Mouse (Mus musculus): Measurements from ENCODE around the gene Cenpm. TPM values are rescaled to one million over a fixed set of nuclear protein-coding genes. Genes with fewer than 3 reads are reported as not detected.

The Cenpm gene
- polyA plus RNA-seq, 1 experiment from 2014 or later, result 51.6 TPM

GRCm38 (mm10) chr15:82274927-82275901 is 30.7 kb upstream of the Cenpm start:
- Histone ChIP-seq H3K4me1 (ENCODE audit: control insufficient read depth, insufficient read depth, low read length) (peaks cover 11% of the 10 kb centered on the region; the same call in 1 of the 2 replicates), H3K36me3 (ENCODE audit: control insufficient read depth, insufficient read depth, low read length) (no peaks in the 10 kb centered on the region), H3K27ac (ENCODE audit: low read length) (no peak overlapping the region), H3K9ac (ENCODE audit: low read length) (peak overlapping the region; percentile 70), H3K4me3 (replicated peaks; ENCODE audit: low read length) (peak overlapping the region; percentile 57), H3K9me3 (replicated peaks; ENCODE audit: control insufficient read depth, low read length) (no peaks in the 10 kb centered on the region), H3K4me2 (ENCODE audit: low read depth, low read length) (peak overlapping the region; percentile 96), H3K27me3 (ENCODE audit: control insufficient read depth, insufficient read depth, low read length) (peaks cover 26% of the 10 kb centered on the region)
- WGBS, result under 1% methylated on average over 57 of the region's 86 CpGs
- ATAC-seq (ENCODE audit: insufficient read depth, low FRiP score), result peak; percentile 51; the same call in 1 of the 2 replicates

- peak within 1 kb of the TSS; percentile 96 for H3K4me2 ChIP-seq (ENCODE audit: low read depth, low read length)
- ATAC-seq (ENCODE audit: insufficient read depth, low FRiP score), result no peak
- no peaks in the 10 kb centered on the region for H3K9me3 ChIP-seq (replicated peaks; ENCODE audit: control insufficient read depth, low read length)
- H3K9ac ChIP-seq (ENCODE audit: low read length), result peak within 1 kb of the TSS; percentile 70
- 24% methylated on average over 6 of the region's 6 CpGs for WGBS
- peaks cover 11% of the 10 kb centered on the region; the same call in 1 of the 2 replicates for H3K4me1 ChIP-seq (ENCODE audit: control insufficient read depth, insufficient read depth, low read length)
- H3K36me3 ChIP-seq (ENCODE audit: control insufficient read depth, insufficient read depth, low read length), result no peaks in the 10 kb centered on the region
- H3K4me3 ChIP-seq (replicated peaks; ENCODE audit: low read length), result peak within 1 kb of the TSS; percentile 57
- no peak within 1 kb of the TSS for H3K27ac ChIP-seq (ENCODE audit: low read length)
- H3K27me3 ChIP-seq (ENCODE audit: control insufficient read depth, insufficient read depth, low read length), result peaks cover 26% of the 10 kb centered on the region
Observed at GRCm38 (mm10) chr15:82274593-82274926, 30.0 kb upstream of the Cenpm start, which contains the start of gene Sept3. Sept3 (plus strand) TSS chr15:82274893.

GRCm38 (mm10) chr15:82272295-82272694 is 27.7 kb upstream of the Cenpm start:
- Histone ChIP-seq H3K4me1 (ENCODE audit: control insufficient read depth, insufficient read depth, low read length) (peaks cover 11% of the 10 kb centered on the region; the same call in 1 of the 2 replicates), H3K9me3 (replicated peaks; ENCODE audit: control insufficient read depth, low read length) (no peaks in the 10 kb centered on the region), H3K36me3 (ENCODE audit: control insufficient read depth, insufficient read depth, low read length) (no peaks in the 10 kb centered on the region), H3K4me2 (ENCODE audit: low read depth, low read length) (no peak overlapping the region), H3K27ac (ENCODE audit: low read length) (no peak overlapping the region), H3K9ac (ENCODE audit: low read length) (no peak overlapping the region), H3K27me3 (ENCODE audit: control insufficient read depth, insufficient read depth, low read length) (peaks cover 26% of the 10 kb centered on the region), H3K4me3 (replicated peaks; ENCODE audit: low read length) (no peak overlapping the region)
- ATAC-seq (ENCODE audit: insufficient read depth, low FRiP score), result no peak
- 84% methylated on average over 6 of the region's 6 CpGs for WGBS

GRCm38 (mm10) chr15:82271201-82271600 is 26.7 kb upstream of the Cenpm start:
- H3K36me3 ChIP-seq (ENCODE audit: control insufficient read depth, insufficient read depth, low read length), result no peaks in the 10 kb centered on the region
- no peak overlapping the region for H3K9ac ChIP-seq (ENCODE audit: low read length)
- H3K4me2 ChIP-seq (ENCODE audit: low read depth, low read length), result no peak overlapping the region
- peaks cover 21% of the 10 kb centered on the region for H3K27me3 ChIP-seq (ENCODE audit: control insufficient read depth, insufficient read depth, low read length)
- peaks cover 11% of the 10 kb centered on the region; the same call in 1 of the 2 replicates for H3K4me1 ChIP-seq (ENCODE audit: control insufficient read depth, insufficient read depth, low read length)
- 2% methylated on average over 5 of the region's 5 CpGs for WGBS
- ATAC-seq (ENCODE audit: insufficient read depth, low FRiP score), result peak; percentile 27; the same call in 1 of the 2 replicates
- H3K9me3 ChIP-seq (replicated peaks; ENCODE audit: control insufficient read depth, low read length), result no peaks in the 10 kb centered on the region
- H3K4me3 ChIP-seq (replicated peaks; ENCODE audit: low read length), result no peak overlapping the region
- no peak overlapping the region for H3K27ac ChIP-seq (ENCODE audit: low read length)

GRCm38 (mm10) chr15:82268783-82269182 is 24.2 kb upstream of the Cenpm start:
- H3K9ac ChIP-seq (ENCODE audit: low read length), result no peak overlapping the region
- no peaks in the 10 kb centered on the region for H3K36me3 ChIP-seq (ENCODE audit: control insufficient read depth, insufficient read depth, low read length)
- H3K4me2 ChIP-seq (ENCODE audit: low read depth, low read length), result no peak overlapping the region
- 78% methylated on average over 9 of the region's 9 CpGs for WGBS
- H3K4me1 ChIP-seq (ENCODE audit: control insufficient read depth, insufficient read depth, low read length), result no peaks in the 10 kb centered on the region
- H3K27ac ChIP-seq (ENCODE audit: low read length), result no peak overlapping the region
- H3K4me3 ChIP-seq (replicated peaks; ENCODE audit: low read length), result no peak overlapping the region
- H3K9me3 ChIP-seq (replicated peaks; ENCODE audit: control insufficient read depth, low read length), result no peaks in the 10 kb centered on the region
- peaks cover 3% of the 10 kb centered on the region for H3K27me3 ChIP-seq (ENCODE audit: control insufficient read depth, insufficient read depth, low read length)
- no peak for ATAC-seq (ENCODE audit: insufficient read depth, low FRiP score)

GRCm38 (mm10) chr15:82268185-82268584 is 23.6 kb upstream of the Cenpm start:
- H3K27ac ChIP-seq (ENCODE audit: low read length), result no peak overlapping the region
- ATAC-seq (ENCODE audit: insufficient read depth, low FRiP score), result no peak
- no peak overlapping the region for H3K4me2 ChIP-seq (ENCODE audit: low read depth, low read length)
- no peak overlapping the region for H3K9ac ChIP-seq (ENCODE audit: low read length)
- 26% methylated on average over 3 of the region's 3 CpGs for WGBS
- H3K4me1 ChIP-seq (ENCODE audit: control insufficient read depth, insufficient read depth, low read length), result no peaks in the 10 kb centered on the region
- no peaks in the 10 kb centered on the region; the same call in 1 of the 2 replicates for H3K27me3 ChIP-seq (ENCODE audit: control insufficient read depth, insufficient read depth, low read length)
- no peak overlapping the region for H3K4me3 ChIP-seq (replicated peaks; ENCODE audit: low read length)
- no peaks in the 10 kb centered on the region for H3K9me3 ChIP-seq (replicated peaks; ENCODE audit: control insufficient read depth, low read length)
- no peaks in the 10 kb centered on the region for H3K36me3 ChIP-seq (ENCODE audit: control insufficient read depth, insufficient read depth, low read length)

- Histone ChIP-seq H3K36me3 (ENCODE audit: control insufficient read depth, insufficient read depth, low read length) (no peaks in the 10 kb centered on the region), H3K4me3 (replicated peaks; ENCODE audit: low read length) (no peak overlapping the region), H3K4me2 (ENCODE audit: low read depth, low read length) (no peak overlapping the region), H3K9me3 (replicated peaks; ENCODE audit: control insufficient read depth, low read length) (no peaks in the 10 kb centered on the region), H3K4me1 (ENCODE audit: control insufficient read depth, insufficient read depth, low read length) (no peaks in the 10 kb centered on the region), H3K9ac (ENCODE audit: low read length) (no peak overlapping the region), H3K27me3 (ENCODE audit: control insufficient read depth, insufficient read depth, low read length) (no peaks in the 10 kb centered on the region), H3K27ac (ENCODE audit: low read length) (no peak overlapping the region)
- no peak for ATAC-seq (ENCODE audit: insufficient read depth, low FRiP score)
- 12% methylated on average over 6 of the region's 6 CpGs for WGBS
Observed at GRCm38 (mm10) chr15:82266356-82266755, 21.8 kb upstream of the Cenpm start.

GRCm38 (mm10) chr15:82259510-82259909 is 15.0 kb upstream of the Cenpm start:
- 15% methylated on average over 16 of the region's 16 CpGs for WGBS
- no peak overlapping the region for H3K4me3 ChIP-seq (replicated peaks; ENCODE audit: low read length)
- ATAC-seq (ENCODE audit: insufficient read depth, low FRiP score), result no peak

GRCm38 (mm10) chr15:82255944-82256383 is 11.4 kb upstream of the Cenpm start:
- Histone ChIP-seq H3K4me2 (ENCODE audit: low read depth, low read length) (no peak overlapping the region), H3K27ac (ENCODE audit: low read length) (no peak overlapping the region), H3K27me3 (ENCODE audit: control insufficient read depth, insufficient read depth, low read length) (no peaks in the 10 kb centered on the region), H3K9me3 (replicated peaks; ENCODE audit: control insufficient read depth, low read length) (no peaks in the 10 kb centered on the region), H3K36me3 (ENCODE audit: control insufficient read depth, insufficient read depth, low read length) (no peaks in the 10 kb centered on the region), H3K9ac (ENCODE audit: low read length) (no peak overlapping the region), H3K4me3 (replicated peaks; ENCODE audit: low read length) (no peak overlapping the region), H3K4me1 (ENCODE audit: control insufficient read depth, insufficient read depth, low read length) (no peaks in the 10 kb centered on the region)
- WGBS, result 34% methylated on average over 10 of the region's 10 CpGs
- ATAC-seq (ENCODE audit: insufficient read depth, low FRiP score), result no peak

More at GRCm38 (mm10) chr15:82259510-82259909, 15.0 kb upstream of the Cenpm start:
- Histone ChIP-seq H3K36me3 (ENCODE audit: control insufficient read depth, insufficient read depth, low read length) (no peaks in the 10 kb centered on the region), H3K4me2 (ENCODE audit: low read depth, low read length) (no peak overlapping the region), H3K27me3 (ENCODE audit: control insufficient read depth, insufficient read depth, low read length) (no peaks in the 10 kb centered on the region), H3K9me3 (replicated peaks; ENCODE audit: control insufficient read depth, low read length) (no peaks in the 10 kb centered on the region), H3K9ac (ENCODE audit: low read length) (no peak overlapping the region), H3K27ac (ENCODE audit: low read length) (no peak overlapping the region), H3K4me1 (ENCODE audit: control insufficient read depth, insufficient read depth, low read length) (no peaks in the 10 kb centered on the region)
